Mouse (Mus musculus) heart, postnatal 10 days (tissue): ENCODE measurements at regions not wholly inside any gene's neighbourhood (a gene's known extent, or its start where the extent isn't known, plus 50 kb on each side); places are given as distances from the start of the nearest gene placed in this dataset.

ENCODE experiments used
- DNase-seq, 2 experiments: peaks; one replicate each; pipeline ENCODE4 v3.0.0; 2021
- intact Hi-C: fragments of 180-260 bp; cut with DNase I; formaldehyde crosslinking; loops from one replicate; pipeline ENCODE4 v1.15.1; 2025

- DNase-seq, result no peak
- intact Hi-C loops, result no loop called here
These were observed 135.9 kb upstream of the Meis2 start for GRCm38 (mm10) chr2:116201248-116202223.

- DNase-seq, result no peak
- intact Hi-C loops, result no loop called here
These were observed 135.2 kb upstream of the Meis2 start for GRCm38 (mm10) chr2:116200795-116201194.

GRCm38 (mm10) chr2:116181861-116182260, 116.2 kb upstream of the Meis2 start:
- intact Hi-C loops, result no loop called here
- DNase-seq, result no peak

GRCm38 (mm10) chr2:116177155-116177554, 111.5 kb upstream of the Meis2 start:
- no peak for DNase-seq
- intact Hi-C loops, result no loop called here

- no peak for DNase-seq
- intact Hi-C loops, result no loop called here
These were observed 100.5 kb upstream of the Meis2 start for GRCm38 (mm10) chr2:116165871-116166770.
